Mouse (Mus musculus): Measurements from ENCODE around the gene Prepl.

The Prepl gene

GRCm38 (mm10) chr17:85070658-85071057 is 19.4 kb downstream of the Prepl start:
- no peak for DNase-seq

GRCm38 (mm10) chr17:85067331-85067730 is 22.7 kb downstream of the Prepl start:
- no peak for DNase-seq

DNA sequence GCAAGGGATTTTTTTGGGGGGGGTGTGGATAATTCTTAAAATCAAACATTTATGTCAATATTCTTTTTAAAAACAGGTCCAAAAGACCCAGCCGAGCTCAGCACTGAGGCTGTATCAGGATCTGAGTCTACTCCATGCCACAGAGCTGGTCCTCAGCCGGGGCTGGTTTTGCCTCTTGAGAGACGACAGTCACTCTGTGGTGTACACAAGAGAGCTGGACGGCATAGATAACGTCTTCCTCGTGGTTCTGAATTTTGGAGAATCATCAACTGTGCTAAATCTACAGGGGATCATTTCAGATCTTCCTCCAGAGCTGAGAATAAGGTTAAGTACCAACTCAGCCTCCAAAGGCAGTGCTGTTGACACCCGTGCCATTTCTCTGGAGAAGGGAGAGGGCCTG is 26.5 kb downstream of the Prepl start:
- no peak for DNase-seq

- DNase-seq: no peak
Measured at GRCm38 (mm10) chr17:85059136-85059535, 30.9 kb downstream of the Prepl start.

DNA sequence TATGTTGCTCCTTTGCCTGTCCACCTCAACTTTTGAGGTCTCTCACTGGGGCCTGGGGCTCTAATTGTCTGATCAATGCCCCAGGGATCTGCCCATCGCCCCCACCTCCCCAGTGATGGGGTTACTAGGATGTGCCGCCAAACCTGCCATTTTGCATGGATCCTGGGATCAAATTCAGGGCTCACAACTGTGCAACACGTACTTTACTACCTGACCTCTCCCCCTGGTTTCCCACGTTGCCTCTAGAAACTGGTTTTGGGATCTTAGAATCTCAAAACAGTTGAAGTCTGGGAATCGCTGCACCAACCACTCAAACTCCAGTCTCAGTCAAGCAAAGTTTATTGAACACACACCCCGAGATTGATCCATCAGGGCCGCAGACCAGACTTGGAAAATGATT is 31.8 kb downstream of the Prepl start:
- DNase-seq: no peak

DNA sequence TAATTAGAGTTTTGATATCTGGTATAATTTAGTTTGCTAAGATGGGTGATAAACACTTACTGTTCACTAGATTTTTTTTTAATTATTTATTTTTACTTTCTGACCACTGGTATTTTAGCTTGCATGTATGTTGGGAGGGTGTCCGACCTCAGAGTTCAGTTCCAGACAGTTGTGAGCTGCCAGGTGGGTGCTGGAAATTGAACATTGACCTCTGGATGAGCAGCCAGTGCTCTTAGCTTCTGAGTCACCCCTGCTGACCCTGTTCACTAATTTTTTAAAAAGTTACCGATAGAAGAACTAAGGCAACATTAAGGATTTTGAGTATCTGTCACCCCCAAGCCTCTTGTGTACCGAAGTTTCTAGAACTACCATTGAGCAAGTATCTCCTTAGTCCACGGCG is 41.7 kb downstream of the Prepl start:
- DNase-seq: no peak

- no peak for DNase-seq
Measured at GRCm38 (mm10) chr17:85045160-85045559, 44.9 kb downstream of the Prepl start.

GRCm38 (mm10) chr17:85044466-85044865 is 45.6 kb downstream of the Prepl start:
- no peak for DNase-seq

DNA sequence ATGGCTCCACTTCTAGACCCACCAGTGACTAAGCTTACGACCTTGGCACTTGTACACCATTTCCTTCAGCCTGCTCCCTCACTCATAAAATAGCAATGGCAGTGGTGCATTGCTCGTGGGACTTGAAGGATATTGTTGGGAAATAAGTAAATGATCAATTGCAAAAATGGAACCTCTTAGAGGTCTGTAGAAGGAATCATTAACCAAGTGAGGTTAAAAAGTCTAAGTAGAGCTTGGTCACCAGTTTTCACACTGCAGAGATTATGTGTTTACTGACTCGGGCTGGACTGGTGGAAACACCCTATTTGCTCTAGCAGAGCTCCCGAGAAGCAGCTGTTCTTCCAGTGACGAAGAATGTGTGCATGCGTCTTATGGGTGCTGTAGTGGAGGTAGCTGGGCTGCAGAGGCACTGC is 46.6 kb downstream of the Prepl start:
- DNase-seq: no peak

GRCm38 (mm10) chr17:85042419-85042818 is 47.6 kb downstream of the Prepl start:
- DNase-seq: no peak

GRCm38 (mm10) chr17:85040913-85041312 is 49.1 kb downstream of the Prepl start:
- no peak for DNase-seq

DNA sequence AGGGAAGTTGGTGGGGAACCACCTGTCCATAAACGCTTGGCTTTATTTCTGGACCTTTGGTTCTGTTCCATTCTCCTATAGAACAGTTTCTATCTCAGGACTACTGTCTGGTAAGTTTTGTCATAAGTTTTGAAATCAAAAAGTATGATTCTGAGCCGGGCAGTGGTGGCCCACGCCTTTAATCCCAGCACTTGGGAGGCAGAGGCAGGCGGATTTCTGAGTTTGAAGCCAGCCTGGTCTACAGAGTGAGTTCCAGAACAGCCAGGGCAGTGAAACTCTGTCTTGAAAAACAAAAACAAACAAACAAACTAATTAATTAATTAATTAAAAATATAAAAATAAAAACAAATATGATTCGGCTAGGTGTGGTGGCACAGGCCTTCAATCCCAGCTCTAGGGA is 51.3 kb downstream of the Prepl start:
- DNase-seq: no peak

GRCm38 (mm10) chr17:85038311-85038710 is 51.7 kb downstream of the Prepl start:
- DNase-seq: no peak

GRCm38 (mm10) chr17:85037855-85038254 is 52.2 kb downstream of the Prepl start:
- DNase-seq: no peak

- no peak for DNase-seq
Measured at GRCm38 (mm10) chr17:85034068-85034467, 56.0 kb downstream of the Prepl start.

GRCm38 (mm10) chr17:85033087-85033486 is 57.0 kb downstream of the Prepl start:
- no peak for DNase-seq

DNA sequence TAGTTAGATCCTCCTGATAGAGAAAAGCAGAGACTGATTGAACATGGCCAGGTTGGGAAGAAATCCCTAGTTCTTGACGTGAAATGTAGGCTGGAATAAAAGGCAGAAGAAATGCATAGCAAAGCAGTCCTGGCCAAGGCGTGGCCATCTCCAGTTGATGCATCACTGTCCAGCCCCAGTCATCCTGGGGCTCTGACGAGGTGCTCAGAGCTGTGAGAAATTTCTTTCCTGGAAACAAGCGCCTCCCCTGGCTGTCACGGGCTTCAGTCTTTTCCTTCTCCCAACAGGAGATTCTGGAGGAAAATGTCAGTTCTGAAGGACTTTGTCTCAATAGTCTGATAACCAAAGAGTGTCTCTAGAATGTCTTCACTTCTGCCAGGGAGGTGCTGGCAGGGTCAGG is 59.4 kb downstream of the Prepl start:
- no peak for DNase-seq

DNA sequence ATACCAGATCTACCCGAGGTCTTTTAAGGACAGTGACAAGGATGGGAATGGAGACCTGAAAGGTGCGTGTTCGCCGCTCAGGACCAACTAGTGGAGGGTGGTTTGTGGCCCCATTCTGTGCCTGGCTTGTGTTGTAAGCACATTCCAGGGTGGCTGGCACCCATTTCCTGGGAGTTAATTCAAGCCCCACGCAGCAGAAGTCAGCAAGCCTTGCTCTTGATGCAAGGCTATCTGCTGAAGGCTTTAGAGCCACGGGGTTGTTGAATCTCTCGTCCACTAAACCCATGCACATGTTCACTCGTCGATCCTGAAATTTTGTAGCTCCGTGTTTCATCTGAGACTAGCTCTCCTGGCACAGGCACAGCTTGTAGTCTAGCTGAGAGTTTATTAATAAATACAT is 61.2 kb downstream of the Prepl start:
- DNase-seq: no peak

DNA sequence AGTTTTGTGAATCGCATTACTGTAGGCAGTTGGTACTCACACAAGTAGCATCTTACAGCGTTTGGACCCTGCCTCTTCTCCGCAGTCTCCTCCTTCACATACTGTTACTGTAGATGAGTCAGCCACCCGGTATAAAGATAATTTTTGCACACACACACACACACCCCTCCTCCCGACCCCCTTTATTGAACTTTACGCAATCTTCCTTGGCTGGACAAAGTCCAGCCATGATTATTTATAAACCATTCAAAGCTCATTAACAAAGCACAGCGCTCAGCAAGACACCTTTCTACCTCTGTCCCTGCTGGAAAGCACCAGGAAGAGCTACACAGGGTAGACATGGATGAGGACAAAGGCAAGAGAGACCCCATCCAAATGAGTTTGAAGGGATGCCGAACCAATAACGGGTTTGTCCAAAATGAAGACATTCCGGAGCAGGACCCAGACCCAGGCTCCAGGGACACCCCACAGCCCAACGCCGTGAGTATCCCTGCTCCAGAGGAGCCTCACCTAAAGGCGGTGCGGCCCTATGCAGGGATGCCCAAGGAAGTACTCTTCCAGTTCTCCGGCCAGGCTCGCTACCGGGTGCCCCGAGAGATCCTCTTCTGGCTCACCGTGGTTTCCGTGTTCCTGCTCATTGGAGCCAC is 61.8 kb downstream of the Prepl start, which contains the start of gene Slc3a1:
Gene Slc3a1 (plus strand): TSS at position 284 of the 647 bp plus-strand sequence.
- DNase-seq: no peak

DNA sequence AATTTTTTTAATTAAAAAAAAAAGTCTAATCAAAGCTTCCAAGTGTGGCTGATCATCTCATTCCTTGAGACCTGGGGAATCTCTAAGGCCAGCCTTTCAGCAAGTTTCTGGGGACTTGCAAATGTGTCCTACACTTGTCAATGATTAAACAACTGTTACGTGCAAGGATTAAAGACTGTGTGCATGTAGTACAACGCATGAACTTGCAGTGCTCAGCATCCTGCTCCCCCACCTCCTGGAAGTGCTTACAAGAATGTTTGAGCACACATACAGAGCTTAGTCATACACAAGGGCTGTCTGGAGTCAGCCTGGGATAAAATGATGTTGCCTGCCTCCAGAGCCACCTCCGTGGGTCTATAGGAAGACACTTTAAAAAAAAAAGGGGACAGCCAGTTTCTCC is 62.8 kb downstream of the Prepl start:
- no peak for DNase-seq

GRCm38 (mm10) chr17:85026436-85026835 is 63.6 kb downstream of the Prepl start:
- DNase-seq: no peak

GRCm38 (mm10) chr17:85025151-85025550 is 64.9 kb downstream of the Prepl start:
- no peak for DNase-seq

DNA sequence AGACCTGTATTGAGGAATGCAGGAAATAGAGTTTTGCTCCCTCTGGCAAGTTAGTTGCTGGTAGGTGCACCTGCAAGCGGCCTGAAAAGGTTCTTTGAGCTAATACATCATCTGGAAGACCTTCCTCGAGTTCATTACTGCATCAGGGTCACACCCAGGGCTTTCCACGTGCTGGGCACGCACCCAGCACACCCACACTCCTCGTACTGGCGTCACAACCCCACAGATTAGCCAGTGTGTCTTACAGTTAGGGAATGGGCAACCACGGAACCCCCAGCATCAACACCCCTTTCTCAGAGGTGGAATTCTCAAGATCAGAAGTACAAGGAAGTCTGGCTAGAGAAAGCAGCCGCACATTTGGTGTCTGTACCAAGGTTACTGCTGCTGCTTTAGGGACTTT is 65.8 kb downstream of the Prepl start:
- DNase-seq: no peak

DNA sequence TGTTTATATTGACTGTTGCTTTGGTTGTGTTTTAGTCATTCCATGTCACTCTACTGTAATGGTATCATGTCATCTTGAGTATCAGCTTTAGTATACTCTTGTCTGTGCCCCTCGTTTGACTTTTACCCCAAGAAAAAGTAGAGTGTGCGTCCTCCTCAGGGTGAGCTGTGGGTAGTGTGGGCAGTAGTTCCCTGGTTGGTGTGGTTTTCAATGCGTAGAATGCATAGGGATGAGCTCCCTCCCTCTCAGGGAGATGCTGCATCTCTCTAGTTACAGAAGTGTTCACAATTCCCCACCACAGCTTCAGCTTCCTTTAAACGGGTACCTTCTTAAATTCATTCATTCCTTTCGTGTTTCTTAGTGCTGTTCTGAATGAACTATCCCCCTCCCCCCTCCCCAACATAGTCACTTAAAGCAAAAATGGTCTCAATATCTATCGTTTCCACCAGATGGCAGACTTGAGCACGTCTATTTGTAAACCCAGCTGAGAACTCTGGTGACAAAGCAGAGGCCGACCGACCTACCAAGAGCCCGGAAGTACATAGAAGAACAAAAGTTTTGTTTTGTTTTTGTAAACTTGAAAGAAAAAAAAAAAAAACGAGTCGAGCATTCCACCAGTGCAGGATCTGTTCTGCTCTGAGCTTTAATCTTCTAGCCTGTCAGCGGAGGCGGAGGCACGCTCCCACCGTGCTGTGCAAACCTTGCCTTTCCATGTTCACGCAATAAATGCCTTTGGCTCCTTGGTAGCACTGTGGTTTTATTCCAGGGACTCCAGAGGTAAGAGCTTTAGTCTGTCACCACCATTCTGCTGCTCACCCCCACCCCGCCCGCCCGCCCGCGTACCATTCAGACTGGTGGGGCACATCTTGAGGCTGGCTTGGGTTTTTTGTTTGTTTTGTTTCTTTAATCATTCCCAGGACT is 66.5 kb downstream of the Prepl start:
- DNase-seq: peak; percentile 31 to 57
